Mouse (Mus musculus): Measurements from ENCODE around the gene Snx20. TPM values are rescaled to one million over a fixed set of nuclear protein-coding genes. Genes with fewer than 3 reads are reported as not detected.

The Snx20 gene
- 11.5 and 16.8 TPM in 2 replicates for polyA plus RNA-seq (2012; rRNA removed)

DNA sequence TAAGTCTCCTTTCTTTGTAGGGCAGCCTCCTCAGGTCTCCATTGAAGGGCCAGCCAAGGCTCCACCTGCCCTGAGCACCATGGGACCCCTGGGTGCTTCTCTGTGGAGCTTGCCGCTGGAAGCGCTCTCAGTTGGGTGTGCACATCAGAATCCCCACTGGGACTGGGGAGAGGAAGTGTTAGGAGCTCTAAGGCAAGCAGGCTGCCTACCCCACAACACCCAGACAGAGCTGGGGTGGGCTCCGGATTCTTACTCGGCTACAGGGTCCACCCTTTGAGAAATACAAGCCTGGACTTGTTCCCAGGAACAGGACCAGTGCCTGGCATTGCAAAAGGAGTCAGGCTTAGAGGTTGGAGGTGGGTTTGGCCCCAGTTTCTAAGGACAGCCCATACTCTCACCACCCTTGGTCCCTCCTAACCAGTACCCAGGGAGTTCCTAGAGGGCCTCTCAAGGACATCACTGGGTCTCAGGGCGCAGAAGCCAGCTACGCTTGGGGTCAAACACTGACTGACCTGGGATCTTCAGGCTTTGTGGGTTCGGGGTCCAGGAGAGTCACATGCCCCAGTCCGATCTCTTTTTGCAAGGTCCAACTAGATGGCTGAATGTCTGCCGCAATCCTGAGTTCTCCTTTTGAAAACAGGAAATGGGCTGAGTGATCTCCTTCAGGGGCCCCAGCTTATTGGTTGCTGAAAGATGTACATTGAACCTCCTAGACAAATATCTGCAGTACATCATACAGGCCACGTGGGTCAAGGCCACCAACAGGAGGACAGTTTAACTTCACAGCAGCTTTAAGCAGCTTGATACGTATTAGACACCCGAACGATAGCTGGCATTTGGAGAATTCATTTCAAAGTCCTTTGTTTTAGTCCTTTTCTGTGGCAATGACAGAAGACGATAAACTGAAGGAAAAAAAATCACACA, at the start of gene Snx20:
Snx20 (minus strand) TSS at position 655 of the 924 bp plus-strand sequence.
- DNase-seq = no peak
- TF ChIP-seq CTCF (IDR thresholded peaks at IDR 0.05; ENCODE audit: insufficient read depth, low read length) = no peak
- peak; percentile 22; the same call in 1 of the 2 replicates for TF ChIP-seq POLR2A (IDR thresholded peaks at IDR 0.05; ENCODE audit: borderline replicate concordance, extremely low read depth, low read depth, low read length)
- 60% methylated on average over 14 of the region's 14 CpGs for WGBS
- Histone ChIP-seq H3K4me1 (ENCODE audit: control insufficient read depth, insufficient read depth, low read length) (peaks cover 15% of the 10 kb centered on the region), H3K4me3 (replicated peaks; ENCODE audit: extremely low read depth, low read depth, low read length) (peak within 1 kb of the TSS; percentile 56)

DNA sequence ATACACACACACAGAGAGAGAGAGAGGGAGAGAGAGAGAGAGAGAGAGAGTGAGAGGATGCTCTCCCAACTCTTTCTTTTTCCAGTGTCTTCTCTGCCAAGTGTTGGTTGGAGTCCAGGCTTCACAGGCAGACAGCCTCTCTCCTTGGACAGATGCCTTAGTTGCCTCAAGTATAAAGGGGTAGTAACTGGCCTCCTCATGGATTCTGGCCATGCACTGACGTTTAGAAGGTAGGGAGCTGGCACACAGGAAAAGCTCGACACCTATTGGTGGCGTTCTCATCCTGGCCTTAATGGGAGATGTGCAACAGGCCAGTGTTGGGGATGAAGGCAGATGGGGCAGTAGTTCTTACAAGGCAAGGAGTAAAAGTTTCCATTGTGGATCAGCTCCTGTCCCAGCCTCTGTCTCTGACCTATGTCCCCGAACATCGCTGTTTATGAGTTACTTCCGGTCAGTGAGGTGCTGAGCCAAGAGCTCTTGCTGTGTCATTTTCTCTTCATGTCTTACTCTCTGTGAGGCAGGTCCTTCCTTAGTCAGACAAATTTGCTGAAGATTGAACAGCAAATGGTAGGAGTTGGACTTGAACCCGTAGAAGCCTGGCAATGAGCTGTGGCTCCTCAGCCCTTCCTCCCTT, 47.8 kb upstream of the Snx20 start:
- 64% methylated on average over 7 of the region's 7 CpGs for WGBS
- Histone ChIP-seq H3K4me3 (replicated peaks; ENCODE audit: extremely low read depth, low read depth, low read length) (no peak overlapping the region), H3K4me1 (ENCODE audit: control insufficient read depth, insufficient read depth, low read length) (peaks cover 7% of the 10 kb centered on the region; the same call in 1 of the 2 replicates)
- no peak for TF ChIP-seq POLR2A (IDR thresholded peaks at IDR 0.05; ENCODE audit: borderline replicate concordance, extremely low read depth, low read depth, low read length)
- no peak for TF ChIP-seq CTCF (IDR thresholded peaks at IDR 0.05; ENCODE audit: insufficient read depth, low read length)
- DNase-seq = no peak

DNA sequence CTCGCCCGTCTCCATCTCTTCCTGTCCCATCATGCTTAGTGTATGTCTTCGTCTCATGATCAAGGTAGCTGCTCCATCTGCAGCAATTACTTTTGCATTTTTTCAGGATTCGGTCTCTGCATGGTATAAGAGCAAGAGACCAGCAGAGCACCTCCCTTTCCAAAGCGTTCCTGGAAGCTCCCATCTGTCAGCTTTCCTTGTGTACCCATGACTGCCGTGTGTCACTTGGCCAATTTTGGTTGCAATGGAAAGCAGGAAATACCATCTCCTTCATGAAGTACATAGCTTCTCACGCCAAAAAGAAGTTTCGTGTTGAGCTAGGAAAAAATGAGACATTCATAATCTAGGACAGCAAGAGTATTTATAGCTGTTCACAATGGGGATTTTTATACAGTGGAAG, 45.1 kb upstream of the Snx20 start:
- Histone ChIP-seq H3K4me1 (ENCODE audit: control insufficient read depth, insufficient read depth, low read length) (peaks cover 7% of the 10 kb centered on the region; the same call in 1 of the 2 replicates), H3K4me3 (replicated peaks; ENCODE audit: extremely low read depth, low read depth, low read length) (no peak overlapping the region)
- TF ChIP-seq POLR2A (IDR thresholded peaks at IDR 0.05; ENCODE audit: borderline replicate concordance, extremely low read depth, low read depth, low read length) = no peak
- TF ChIP-seq CTCF (IDR thresholded peaks at IDR 0.05; ENCODE audit: insufficient read depth, low read length) = no peak
- WGBS = 74% methylated on average over 8 of the region's 8 CpGs
- DNase-seq = no peak

- Histone ChIP-seq H3K4me1 (ENCODE audit: control insufficient read depth, insufficient read depth, low read length) (peaks cover 7% of the 10 kb centered on the region; the same call in 1 of the 2 replicates), H3K4me3 (replicated peaks; ENCODE audit: extremely low read depth, low read depth, low read length) (no peak overlapping the region)
- WGBS = 97% methylated on average over 2 of the region's 2 CpGs
- no peak for DNase-seq
- TF ChIP-seq CTCF (IDR thresholded peaks at IDR 0.05; ENCODE audit: insufficient read depth, low read length) (no peak), POLR2A (IDR thresholded peaks at IDR 0.05; ENCODE audit: borderline replicate concordance, extremely low read depth, low read depth, low read length) (no peak)
Measured at GRCm38 (mm10) chr8:88680566-88680965, 44.6 kb upstream of the Snx20 start.

DNA sequence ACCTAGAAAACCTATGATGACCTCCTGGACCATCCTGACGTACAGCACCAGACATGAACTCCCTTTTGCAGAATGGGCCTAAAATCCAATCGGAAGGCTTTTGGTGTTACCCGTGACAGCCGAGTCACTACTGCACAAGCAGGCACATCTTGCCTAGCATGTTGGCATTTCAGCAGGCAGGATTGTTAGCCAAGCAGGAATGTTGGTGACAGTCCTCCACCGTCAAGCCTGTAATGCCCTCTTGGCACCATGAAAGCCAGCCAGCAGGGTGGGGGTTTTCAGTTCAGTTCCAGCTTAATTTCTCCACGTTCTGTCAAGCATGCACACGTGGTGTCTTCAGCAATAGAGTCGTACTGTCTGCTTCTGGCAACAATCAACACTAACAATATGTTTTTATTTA, 41.1 kb upstream of the Snx20 start:
- DNase-seq = no peak

GRCm38 (mm10) chr8:88675372-88676165, 39.6 kb upstream of the Snx20 start:
- WGBS = 85% methylated on average over 12 of the region's 12 CpGs
- no peak for DNase-seq
- Histone ChIP-seq H3K4me3 (replicated peaks; ENCODE audit: extremely low read depth, low read depth, low read length) (no peak overlapping the region), H3K4me1 (ENCODE audit: control insufficient read depth, insufficient read depth, low read length) (no peaks in the 10 kb centered on the region)
- no peak for TF ChIP-seq CTCF (IDR thresholded peaks at IDR 0.05; ENCODE audit: insufficient read depth, low read length)
- TF ChIP-seq POLR2A (IDR thresholded peaks at IDR 0.05; ENCODE audit: borderline replicate concordance, extremely low read depth, low read depth, low read length) = no peak

More for the DNA sequence above, 41.1 kb upstream of the Snx20 start:
- Histone ChIP-seq H3K4me3 (replicated peaks; ENCODE audit: extremely low read depth, low read depth, low read length) (no peak overlapping the region), H3K4me1 (ENCODE audit: control insufficient read depth, insufficient read depth, low read length) (no peaks in the 10 kb centered on the region)
- no peak for TF ChIP-seq CTCF (IDR thresholded peaks at IDR 0.05; ENCODE audit: insufficient read depth, low read length)
- TF ChIP-seq POLR2A (IDR thresholded peaks at IDR 0.05; ENCODE audit: borderline replicate concordance, extremely low read depth, low read depth, low read length) = no peak
- WGBS = 80% methylated on average over 8 of the region's 8 CpGs

DNA sequence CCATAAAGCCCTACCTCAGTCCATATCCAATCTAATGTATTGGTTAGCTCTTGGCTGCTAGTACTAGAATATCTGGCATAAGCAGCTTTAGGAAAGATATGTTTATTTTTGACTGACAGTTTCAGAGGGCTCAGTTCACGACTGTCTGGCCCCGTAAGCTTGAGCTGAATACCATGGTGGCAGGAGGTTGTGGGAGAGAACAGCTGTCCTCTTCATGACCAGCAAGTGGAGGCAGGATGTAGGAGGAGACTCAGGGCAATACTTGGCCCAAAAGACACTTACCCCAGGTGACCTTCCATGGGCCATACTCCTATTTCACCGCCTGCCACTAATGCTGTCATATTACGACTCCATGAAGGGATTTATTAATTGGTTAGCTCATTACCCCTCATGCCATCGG, 37.9 kb upstream of the Snx20 start:
- H3K4me3 ChIP-seq (replicated peaks; ENCODE audit: extremely low read depth, low read depth, low read length) = no peak overlapping the region
- DNase-seq = no peak
- 69% methylated on average over 5 of the region's 5 CpGs for WGBS
- H3K4me1 ChIP-seq (ENCODE audit: control insufficient read depth, insufficient read depth, low read length) = no peaks in the 10 kb centered on the region
- no peak for TF ChIP-seq CTCF (IDR thresholded peaks at IDR 0.05; ENCODE audit: insufficient read depth, low read length)
- no peak for TF ChIP-seq POLR2A (IDR thresholded peaks at IDR 0.05; ENCODE audit: borderline replicate concordance, extremely low read depth, low read depth, low read length)

DNA sequence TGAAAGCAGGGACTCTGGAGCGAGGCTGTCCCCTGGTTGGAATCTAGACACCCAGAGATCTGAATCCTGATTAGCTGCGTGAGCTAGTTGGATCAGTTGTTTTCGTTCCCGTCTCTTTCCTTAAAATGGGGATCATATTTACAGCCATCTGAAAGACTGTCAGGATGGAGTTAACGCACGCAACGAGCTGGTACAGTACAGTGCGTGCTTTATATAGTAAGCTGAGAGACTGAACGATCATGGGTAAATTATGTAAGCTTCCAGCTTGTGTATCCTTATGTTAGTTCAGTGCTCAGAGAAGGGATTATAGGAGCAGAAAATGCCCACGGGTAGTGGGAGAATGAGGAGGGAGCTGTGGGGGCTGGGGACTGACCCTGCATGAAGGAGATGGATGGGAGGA, 35.6 kb upstream of the Snx20 start:
- DNase-seq = no peak
- no peak overlapping the region for H3K4me3 ChIP-seq (replicated peaks; ENCODE audit: extremely low read depth, low read depth, low read length)
- 84% methylated on average over 10 of the region's 10 CpGs for WGBS
- no peak for TF ChIP-seq POLR2A (IDR thresholded peaks at IDR 0.05; ENCODE audit: borderline replicate concordance, extremely low read depth, low read depth, low read length)
- TF ChIP-seq CTCF (IDR thresholded peaks at IDR 0.05; ENCODE audit: insufficient read depth, low read length) = no peak
- peaks cover 2% of the 10 kb centered on the region; the same call in 1 of the 2 replicates for H3K4me1 ChIP-seq (ENCODE audit: control insufficient read depth, insufficient read depth, low read length)

GRCm38 (mm10) chr8:88670782-88671181, 34.9 kb upstream of the Snx20 start:
- no peak for TF ChIP-seq POLR2A (IDR thresholded peaks at IDR 0.05; ENCODE audit: borderline replicate concordance, extremely low read depth, low read depth, low read length)
- no peak for TF ChIP-seq CTCF (IDR thresholded peaks at IDR 0.05; ENCODE audit: insufficient read depth, low read length)
- H3K4me3 ChIP-seq (replicated peaks; ENCODE audit: extremely low read depth, low read depth, low read length) = no peak overlapping the region
- WGBS = 90% methylated on average over 6 of the region's 6 CpGs
- no peak for DNase-seq
- H3K4me1 ChIP-seq (ENCODE audit: control insufficient read depth, insufficient read depth, low read length) = peaks cover 9% of the 10 kb centered on the region; the same call in 1 of the 2 replicates

Data from lung, adult 2 months (tissue).